Mouse (Mus musculus) erythroblast, embryonic 14.5 days (primary cell): Measurements from ENCODE around the gene Med19.

ENCODE experiments used
- GATA1 ChIP-seq: IDR thresholded peaks from 2 replicates; pipeline ENCODE4 v1.6.1; 2012; ENCODE audit warnings: low read length, inconsistent platforms, mixed read lengths
- TAL1 ChIP-seq: IDR thresholded peaks from 3 replicates; pipeline ENCODE4 v1.6.1; 2012; ENCODE audit warnings: low read length, inconsistent platforms, mixed read lengths

GRCm38 (mm10) chr2:84662866-84663265, 15.3 kb upstream of the Med19 start:
- TF ChIP-seq GATA1 (no peak), TAL1 (no peak)
